Mouse (Mus musculus) embryonic fibroblast, embryonic 13.5 days (primary cell): ENCODE results near the gene Thbs3. TPM values are rescaled to one million over a fixed set of nuclear protein-coding genes. Genes with fewer than 3 reads are reported as not detected.

Experiments
- H3K27ac ChIP-seq: 2 replicates; pipeline ENCODE4 v1.5.1; 2012; ENCODE audit warnings: low read length, control low read depth, inconsistent platforms; ENCODE audit not compliant: insufficient read depth
- H3K4me1 ChIP-seq: 2 replicates; pipeline ENCODE4 v1.6.1; 2011; ENCODE audit warnings: low read length; ENCODE audit not compliant: control insufficient read depth, insufficient read depth
- H3K4me3 ChIP-seq: 2 replicates; pipeline ENCODE4 v1.5.1; 2011; ENCODE audit warnings: mild to moderate bottlenecking, control low read depth, low read length; ENCODE audit not compliant: insufficient read depth
- CTCF ChIP-seq: IDR thresholded peaks from 2 replicates; pipeline ENCODE4 v1.5.1; 2011; ENCODE audit warnings: mild to moderate bottlenecking, control low read depth, low read length, moderate library complexity, borderline replicate concordance; ENCODE audit not compliant: insufficient read depth
- POLR2A ChIP-seq: IDR thresholded peaks from 2 replicates; pipeline ENCODE4 v1.6.1; 2011; ENCODE audit warnings: low read depth, mild to moderate bottlenecking, control low read depth, low read length, moderate library complexity
- polyA plus RNA-seq: library from polyadenylated mRNA; stranded (reverse); fragments of >200 nt; gene quantifications from 2 replicates; pipeline ENCODE4 v1.2.4, GENCODE M21; 2011; ENCODE audit warnings: low read depth; ENCODE audit not compliant: missing spikeins, insufficient read length

Thbs3 gene
- polyA plus RNA-seq, 1 experiment = 83.1 TPM

DNA sequence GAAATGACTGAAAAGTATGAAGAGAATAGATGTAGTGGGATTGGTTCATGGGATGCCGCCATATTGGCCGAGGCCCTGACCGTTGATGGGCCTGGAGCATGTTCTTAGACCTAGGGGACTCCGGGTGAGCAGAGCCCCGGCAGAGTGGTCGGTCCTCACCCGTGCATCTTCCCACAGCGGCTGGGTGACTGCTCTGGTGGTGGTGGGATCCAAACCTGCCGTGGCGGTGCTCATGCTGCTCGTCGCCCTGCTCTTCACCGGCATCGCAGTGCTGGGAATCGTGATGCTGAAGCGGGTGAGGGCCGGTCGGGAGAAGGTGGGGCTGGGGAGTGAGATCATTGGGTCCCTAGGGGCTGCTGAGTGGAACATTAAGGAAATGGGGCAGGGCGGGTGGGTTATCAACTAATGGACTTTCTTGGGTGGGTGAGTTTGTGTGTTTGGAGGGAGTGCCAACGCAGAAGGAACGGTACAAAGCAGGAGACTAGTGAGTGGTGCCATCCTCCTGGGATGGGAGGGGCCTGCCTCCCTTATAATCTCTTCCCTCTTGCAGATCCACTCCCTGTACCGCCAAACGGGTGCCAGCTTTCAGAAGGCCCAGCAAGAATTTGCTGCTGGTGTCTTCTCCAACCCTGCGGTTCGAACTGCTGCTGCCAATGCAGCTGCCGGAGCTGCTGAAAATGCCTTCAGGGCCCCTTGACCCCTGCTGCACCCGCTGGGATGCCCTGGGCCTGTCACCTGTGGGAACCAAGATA, 33.1 kb upstream of the Thbs3 start:
- H3K27ac ChIP-seq = no peak overlapping the region
- no peak for TF ChIP-seq POLR2A
- no peak for TF ChIP-seq CTCF
- peaks cover 5% of the 10 kb centered on the region; the same call in 1 of the 2 replicates for H3K4me1 ChIP-seq
- H3K4me3 ChIP-seq = no peak overlapping the region

DNA sequence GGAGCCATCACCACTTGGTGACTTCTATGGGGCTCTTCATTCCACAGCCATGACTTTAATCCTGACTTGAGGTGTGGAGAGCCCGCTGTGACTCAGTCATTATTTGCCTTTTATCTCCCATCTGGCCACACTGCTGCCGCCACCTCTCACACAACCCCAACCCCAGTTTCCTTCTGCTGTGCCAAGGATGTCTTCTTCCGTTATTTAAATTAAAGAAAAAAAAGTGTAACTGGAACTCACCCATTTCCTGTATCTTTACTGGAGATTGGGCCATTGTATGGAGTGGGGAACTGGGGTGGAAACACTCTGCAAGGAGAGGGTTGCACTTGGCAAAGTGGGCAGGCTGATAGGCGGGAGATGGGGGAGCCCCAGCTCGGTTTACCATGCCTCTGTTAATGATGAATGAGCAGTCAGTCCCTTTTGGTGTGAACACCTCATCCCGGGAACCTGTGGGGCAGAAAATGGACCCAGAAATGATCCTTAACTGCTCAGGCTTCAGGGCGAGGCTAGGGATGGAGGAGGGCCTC, 32.4 kb upstream of the Thbs3 start:
- H3K27ac ChIP-seq = no peak overlapping the region

DNA sequence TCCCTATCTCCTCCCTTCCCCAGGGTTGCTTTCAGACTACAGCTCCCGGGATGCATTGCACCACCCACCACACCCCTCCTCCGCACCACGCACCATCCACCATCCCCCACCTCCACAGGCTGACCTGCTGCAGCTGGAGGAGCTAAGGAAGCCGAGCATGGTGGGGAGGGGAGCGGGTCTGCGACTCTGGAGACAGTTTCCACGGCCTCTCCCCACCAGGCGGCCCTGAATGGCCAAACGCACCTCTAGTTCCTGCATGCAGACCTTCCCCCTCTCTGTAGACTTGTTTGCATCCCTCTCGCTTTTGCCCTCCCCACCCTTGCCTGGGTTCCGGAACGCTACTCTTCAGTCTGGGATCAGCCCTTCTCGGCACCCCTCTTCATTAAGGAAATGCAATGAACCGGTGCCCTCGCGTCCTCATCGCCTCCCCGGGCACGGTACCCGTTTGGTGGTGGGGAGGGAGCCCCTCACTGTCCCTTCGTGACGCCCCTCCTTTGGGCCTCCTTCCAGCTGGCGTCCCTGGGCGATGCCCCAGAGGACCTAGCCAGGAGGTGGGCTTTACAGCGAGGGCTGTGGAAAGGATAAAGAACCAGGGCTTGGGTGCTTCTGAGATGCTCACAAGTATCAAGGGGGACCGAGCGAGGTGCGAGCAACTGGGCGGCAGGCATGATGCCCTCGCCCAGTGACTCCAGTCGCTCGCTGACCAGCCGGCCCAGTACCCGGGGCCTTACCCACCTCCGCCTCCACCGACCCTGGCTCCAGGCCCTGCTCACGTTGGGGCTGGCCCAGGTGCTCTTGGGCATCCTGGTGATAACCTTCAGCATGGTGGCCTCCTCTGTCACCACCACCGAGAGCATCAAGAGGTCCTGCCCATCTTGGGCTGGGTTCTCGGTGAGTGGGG, 31.7 kb upstream of the Thbs3 start, which contains the start of gene Fam189b:
Gene Fam189b (plus strand): TSS at position 86 of the 901 bp plus-strand sequence.
- peak within 1 kb of the TSS; percentile 65 for H3K4me3 ChIP-seq
- H3K4me1 ChIP-seq = peaks cover 5% of the 10 kb centered on the region; the same call in 1 of the 2 replicates
- TF ChIP-seq CTCF (no peak), POLR2A (peak; percentile 94)

More for the DNA sequence above, 32.4 kb upstream of the Thbs3 start:
- TF ChIP-seq POLR2A (no peak), CTCF (no peak)
- Histone ChIP-seq H3K4me1 (peaks cover 5% of the 10 kb centered on the region; the same call in 1 of the 2 replicates), H3K4me3 (no peak overlapping the region)

DNA sequence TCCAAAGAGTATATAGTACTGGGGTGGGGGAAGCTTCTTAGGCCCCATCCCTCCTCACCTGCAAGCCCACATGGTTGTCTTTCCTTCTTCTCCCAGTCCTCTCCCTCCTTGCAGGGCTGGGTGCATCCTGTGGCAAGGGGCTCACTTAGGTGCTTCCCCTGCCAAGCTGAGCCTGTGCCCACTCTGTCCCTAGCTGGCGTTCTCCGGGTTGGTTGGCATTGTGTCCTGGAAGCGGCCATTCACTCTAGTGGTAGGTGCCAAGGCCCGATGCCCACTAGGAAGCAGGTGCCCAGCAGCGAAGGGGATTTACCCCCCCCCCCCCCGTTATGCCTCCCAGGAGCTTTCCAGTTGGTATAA, 31.0 kb upstream of the Thbs3 start:
- peak overlapping the region; percentile 65 for H3K4me3 ChIP-seq
- 0 out of 2 replicates have a peak, but pooled peaks cover 3% of the 10 kb centered on the region for H3K4me1 ChIP-seq
- TF ChIP-seq POLR2A (no peak), CTCF (no peak)
- no peak overlapping the region for H3K27ac ChIP-seq

More for the DNA sequence above, 31.7 kb upstream of the Thbs3 start, which contains the start of gene Fam189b:
- H3K27ac ChIP-seq = 0 out of 2 replicates have a peak within 1 kb of the TSS, but pooled peaks have one; percentile 2

DNA sequence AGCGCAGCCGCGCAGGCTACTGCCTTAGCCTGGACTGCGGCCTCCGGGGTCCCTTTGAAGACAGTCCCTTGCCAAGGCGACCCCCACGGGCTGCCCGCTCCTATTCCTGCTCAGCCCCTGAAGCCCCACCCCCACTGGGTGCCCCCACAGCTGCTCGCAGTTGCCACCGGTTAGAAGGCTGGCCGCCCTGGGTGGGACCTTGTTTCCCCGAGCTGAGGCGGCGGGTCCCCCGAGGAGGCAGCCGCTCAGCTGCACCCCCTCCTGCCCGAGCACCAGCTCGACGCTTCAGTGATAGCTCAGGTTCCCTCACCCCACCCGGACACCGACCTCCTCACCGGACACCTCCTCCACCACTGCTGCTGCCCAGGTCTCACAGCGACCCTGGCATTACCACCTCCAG, 27.8 kb upstream of the Thbs3 start:
- H3K4me1 ChIP-seq = 0 out of 2 replicates have a peak, but pooled peaks cover 3% of the 10 kb centered on the region
- H3K4me3 ChIP-seq = no peak overlapping the region
- H3K27ac ChIP-seq = no peak overlapping the region
- TF ChIP-seq POLR2A (no peak), CTCF (no peak)

DNA sequence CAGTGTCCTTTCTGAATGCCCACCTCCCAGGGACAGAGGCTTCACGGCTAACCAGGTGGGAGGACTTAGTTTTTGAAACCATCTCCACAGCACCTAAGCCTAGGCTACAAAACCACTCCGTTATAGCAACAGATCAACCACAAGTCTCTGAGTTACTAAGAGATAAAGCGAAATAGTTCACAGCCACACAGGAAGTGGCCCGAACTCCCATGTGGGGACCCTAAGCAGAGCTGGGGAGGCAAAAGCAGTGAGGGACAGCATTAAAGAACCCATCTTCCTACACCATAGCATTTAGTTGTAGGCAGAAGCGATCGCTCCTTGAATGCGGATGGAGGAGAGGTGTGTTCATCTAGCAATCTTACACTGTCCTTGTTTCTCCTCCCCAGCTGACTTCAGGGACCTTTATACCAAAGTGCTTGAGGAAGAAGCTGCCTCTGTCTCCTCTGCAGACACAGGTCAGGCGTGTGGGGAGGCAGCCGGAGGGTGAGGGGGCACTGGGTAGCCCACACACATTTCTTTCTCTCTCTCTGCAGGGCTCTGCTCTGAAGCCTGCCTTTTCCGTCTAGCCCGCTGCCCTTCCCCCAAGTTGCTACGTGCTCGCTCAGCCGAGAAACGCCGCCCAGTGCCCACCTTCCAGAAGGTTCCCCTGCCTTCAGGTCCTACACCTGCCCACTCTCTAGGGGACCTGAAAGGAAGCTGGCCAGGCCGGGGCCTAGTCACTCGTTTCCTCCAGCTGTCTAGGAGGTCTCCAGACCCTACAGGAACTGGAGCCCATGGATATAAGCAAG, 27.1 kb upstream of the Thbs3 start:
- Histone ChIP-seq H3K27ac (no peak overlapping the region), H3K4me3 (no peak overlapping the region), H3K4me1 (0 out of 2 replicates have a peak, but pooled peaks cover 3% of the 10 kb centered on the region)
- TF ChIP-seq POLR2A = no peak

DNA sequence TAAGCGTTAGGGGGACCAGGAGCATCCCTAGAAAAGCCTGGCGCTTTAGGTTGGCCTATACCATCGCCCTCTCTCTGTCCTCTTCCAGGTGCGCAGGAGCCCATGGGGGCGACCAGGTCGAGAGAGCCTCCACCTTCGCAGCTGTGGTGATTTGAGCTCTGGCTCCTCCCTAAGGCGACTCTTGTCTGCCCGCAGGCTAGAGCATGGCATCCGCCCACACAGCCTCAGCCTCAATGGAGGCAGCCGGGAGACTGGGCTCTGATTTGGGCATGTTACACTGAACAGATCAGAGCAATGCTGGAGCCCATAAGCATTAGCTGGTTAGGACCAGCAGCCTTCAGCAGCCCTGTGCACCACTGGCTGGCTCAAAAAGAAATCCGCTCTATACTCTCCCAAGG, 26.5 kb upstream of the Thbs3 start:
- TF ChIP-seq POLR2A = no peak
- TF ChIP-seq CTCF = no peak
- Histone ChIP-seq H3K27ac (no peak overlapping the region), H3K4me1 (0 out of 2 replicates have a peak, but pooled peaks cover 3% of the 10 kb centered on the region), H3K4me3 (no peak overlapping the region)

DNA sequence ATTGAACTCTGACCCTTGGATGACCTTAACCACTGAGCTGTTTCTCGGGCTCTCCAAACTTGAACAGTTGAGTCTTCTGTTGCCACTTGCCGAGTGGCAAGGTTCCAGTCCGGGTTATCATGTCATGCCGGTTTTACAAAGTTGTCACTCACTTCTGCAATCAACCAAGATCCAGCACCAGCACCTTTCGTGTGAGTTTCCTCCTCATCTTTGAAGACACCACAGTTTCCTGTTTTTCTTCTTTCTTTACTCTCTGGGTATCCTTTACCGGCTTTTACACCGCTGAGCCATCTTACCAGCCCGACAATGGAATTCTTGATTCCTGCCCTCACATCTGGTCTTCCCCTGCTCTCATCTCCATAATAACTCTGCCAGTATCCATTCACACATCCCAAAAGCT, 24.5 kb upstream of the Thbs3 start:
- Histone ChIP-seq H3K27ac (no peak overlapping the region), H3K4me1 (no peaks in the 10 kb centered on the region), H3K4me3 (no peak overlapping the region)
- TF ChIP-seq CTCF (no peak), POLR2A (no peak)

DNA sequence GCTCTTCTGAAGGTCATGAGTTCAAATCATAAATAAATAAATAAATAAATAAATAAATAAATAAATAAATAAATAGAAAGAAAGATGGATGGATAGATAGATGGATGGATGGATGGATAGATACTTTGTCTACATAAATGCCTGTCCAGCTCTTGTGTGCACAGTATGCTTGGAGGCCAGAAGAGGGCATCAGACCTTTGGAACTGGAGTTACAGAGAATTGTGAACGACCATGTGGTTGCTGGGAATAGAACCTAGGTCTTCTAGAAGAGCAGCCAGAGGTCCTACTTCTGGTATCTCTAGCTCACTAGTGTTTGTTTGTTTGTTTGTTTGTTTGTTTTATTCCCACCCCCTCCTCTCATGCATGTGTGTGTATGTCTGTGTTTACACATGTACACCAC, 21.6 kb upstream of the Thbs3 start:
- H3K4me1 ChIP-seq = no peaks in the 10 kb centered on the region
- H3K4me3 ChIP-seq = no peak overlapping the region
- TF ChIP-seq CTCF = no peak
- TF ChIP-seq POLR2A = no peak
- H3K27ac ChIP-seq = no peak overlapping the region
